Mouse (Mus musculus) neural tube, embryonic 11.5 days (tissue): ENCODE results near the gene Znrf3. TPM values are rescaled to one million over a fixed set of nuclear protein-coding genes. Genes with fewer than 3 reads are reported as not detected.

Experiments
- ATAC-seq: fragments of 200-750 bp; cut with Nextera tagmentation; 2 replicates; pipeline ENCODE4 v1.8.0; 2017; ENCODE audit warnings: moderate number of reproducible peaks, mild to moderate bottlenecking, moderate TSS enrichment, moderate library complexity; ENCODE audit not compliant: insufficient read depth, low FRiP score, low TSS enrichment
- DNase-seq: peaks from one replicate; pipeline ENCODE4 v3.0.0-alpha.2; 2015; ENCODE audit warnings: low spot score
- H3K27ac ChIP-seq: fragments of 300-500 bp; sonication (generic); 2 replicates; pipeline ENCODE4 v1.5.1; 2014; ENCODE audit warnings: low read depth, mild to moderate bottlenecking, low read length
- H3K27me3 ChIP-seq: fragments of 300-500 bp; sonication (generic); 2 replicates; pipeline ENCODE4 v1.6.1; 2014; ENCODE audit warnings: mild to moderate bottlenecking, low read length, mixed read lengths; ENCODE audit not compliant: control insufficient read depth, insufficient read depth
- H3K36me3 ChIP-seq: fragments of 300-500 bp; sonication (generic); 2 replicates; pipeline ENCODE4 v1.6.1; 2014; ENCODE audit warnings: mild to moderate bottlenecking, low read length, moderate library complexity, mixed read lengths; ENCODE audit not compliant: control insufficient read depth, insufficient read depth
- H3K4me1 ChIP-seq: fragments of 300-500 bp; sonication (generic); 2 replicates; pipeline ENCODE4 v1.6.1; 2014; ENCODE audit warnings: low read length, mixed read lengths; ENCODE audit not compliant: control insufficient read depth, insufficient read depth
- H3K4me2 ChIP-seq: fragments of 300-500 bp; sonication (generic); 2 replicates; pipeline ENCODE4 v1.6.1; 2014; ENCODE audit warnings: low read depth, mild to moderate bottlenecking, moderate library complexity
- H3K4me3 ChIP-seq: fragments of 300-500 bp; sonication (generic); 2 replicates; pipeline ENCODE4 v1.5.1; 2014; ENCODE audit warnings: low read depth, low read length
- H3K9ac ChIP-seq: fragments of 300-500 bp; sonication (generic); 2 replicates; pipeline ENCODE4 v1.6.1; 2014; ENCODE audit warnings: mild to moderate bottlenecking, low read length
- H3K9me3 ChIP-seq: fragments of 300-500 bp; sonication (generic); 2 replicates; pipeline ENCODE4 v1.6.1; 2016; ENCODE audit warnings: low read length; ENCODE audit not compliant: control insufficient read depth
- WGBS: fragments of 180-500 bp; shearing (Covaris S2); extraction: QIAGEN DNeasy Blood & Tissue Kit; methylation state at CpG from one replicate; pipeline ENCODE4 v1.1.7; 2014; 5-methylcytosine and 5-hydroxymethylcytosine counted together
- polyA plus RNA-seq: library from polyadenylated mRNA; unstranded; fragments of >200 nt; fragmentation: Nextera tagmentation; extraction: Ambion mirVana; gene quantifications from 2 replicates; pipeline ENCODE4 v1.2.1, GENCODE M21; 2014

Gene Znrf3
- polyA plus RNA-seq, 1 experiment from 2014 or later: 9.4 TPM

DNA sequence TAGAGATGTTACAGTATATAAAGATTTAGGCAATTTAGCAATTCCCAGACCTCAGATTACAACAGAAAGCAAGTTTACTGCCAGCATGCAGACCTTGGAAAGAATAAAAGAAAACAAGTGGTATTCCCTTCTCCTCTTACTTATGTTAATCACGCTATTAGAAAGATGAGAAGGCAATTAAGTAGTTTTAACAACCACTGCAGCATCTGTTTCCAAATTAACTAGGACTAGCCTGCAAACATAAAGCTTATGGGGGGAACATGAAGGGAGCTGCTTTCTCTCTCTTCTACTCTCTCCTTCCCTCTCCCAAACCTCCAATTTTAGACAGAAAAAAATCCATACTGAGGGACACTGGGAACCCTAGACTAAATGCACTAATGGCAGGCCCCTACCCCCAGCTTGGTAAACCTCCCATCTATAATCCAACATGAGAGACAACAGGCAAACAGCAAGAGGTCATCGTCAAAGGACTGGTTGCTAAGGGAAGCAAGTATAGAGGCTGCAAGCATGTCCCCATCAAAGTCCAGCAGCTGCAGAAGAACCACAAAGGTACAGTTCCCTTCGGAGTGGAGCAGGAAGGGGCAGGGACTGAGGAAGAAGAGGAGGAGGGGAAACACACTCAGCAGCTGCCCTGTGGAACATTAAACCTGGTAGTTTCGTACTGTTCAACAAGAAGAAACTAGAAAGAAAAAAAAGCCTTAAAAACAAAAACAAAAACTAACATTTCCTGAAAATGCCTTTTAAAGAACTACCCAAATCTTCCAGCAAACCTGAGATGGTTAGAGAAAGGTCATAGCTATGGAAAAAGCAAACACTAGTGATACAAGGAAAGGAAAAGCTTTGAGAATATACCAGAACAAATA lies 53.4 kb downstream of the Znrf3 start:
- peak; percentile 75 for ATAC-seq
- no peak overlapping the region for H3K4me3 ChIP-seq
- WGBS: 17% methylated on average over 4 of the region's 4 CpGs
- DNase-seq: peak; percentile 52
- H3K4me2 ChIP-seq: no peak overlapping the region
- no peaks in the 10 kb centered on the region for H3K9me3 ChIP-seq
- H3K4me1 ChIP-seq: peaks cover 7% of the 10 kb centered on the region; the same call in 1 of the 2 replicates
- no peaks in the 10 kb centered on the region for H3K36me3 ChIP-seq
- no peak overlapping the region for H3K9ac ChIP-seq
- peak overlapping the region; percentile 17; the same call in 1 of the 2 replicates for H3K27ac ChIP-seq
- H3K27me3 ChIP-seq: no peaks in the 10 kb centered on the region

DNA sequence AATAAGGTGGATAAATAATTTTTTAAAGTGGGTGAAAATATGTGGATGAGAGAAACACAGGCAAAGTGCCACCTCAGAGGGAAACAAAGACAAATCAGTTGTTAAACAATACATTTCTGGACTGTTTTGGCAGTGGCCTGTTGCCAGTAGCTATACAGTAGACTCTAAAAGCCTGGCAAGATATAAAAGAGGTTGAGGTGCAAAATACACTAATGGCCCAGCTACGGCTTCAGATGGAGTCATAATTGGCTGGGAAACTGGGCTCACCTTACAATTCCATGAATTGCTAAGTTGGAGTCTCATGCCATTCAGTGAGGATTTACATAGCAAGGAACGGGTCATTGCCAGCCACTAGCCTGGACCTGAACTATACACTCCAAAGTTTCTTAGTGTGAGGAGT lies 62.0 kb downstream of the Znrf3 start:
- no peaks in the 10 kb centered on the region for H3K27me3 ChIP-seq
- no peak overlapping the region for H3K4me2 ChIP-seq
- no peak overlapping the region for H3K4me3 ChIP-seq
- ATAC-seq (no peak), DNase-seq (no peak)
- no peak overlapping the region for H3K27ac ChIP-seq
- no peaks in the 10 kb centered on the region for H3K36me3 ChIP-seq
- WGBS: 84% methylated on average over 2 of the region's 2 CpGs
- no peak overlapping the region for H3K9ac ChIP-seq
- H3K9me3 ChIP-seq: no peaks in the 10 kb centered on the region
- H3K4me1 ChIP-seq: no peaks in the 10 kb centered on the region

DNA sequence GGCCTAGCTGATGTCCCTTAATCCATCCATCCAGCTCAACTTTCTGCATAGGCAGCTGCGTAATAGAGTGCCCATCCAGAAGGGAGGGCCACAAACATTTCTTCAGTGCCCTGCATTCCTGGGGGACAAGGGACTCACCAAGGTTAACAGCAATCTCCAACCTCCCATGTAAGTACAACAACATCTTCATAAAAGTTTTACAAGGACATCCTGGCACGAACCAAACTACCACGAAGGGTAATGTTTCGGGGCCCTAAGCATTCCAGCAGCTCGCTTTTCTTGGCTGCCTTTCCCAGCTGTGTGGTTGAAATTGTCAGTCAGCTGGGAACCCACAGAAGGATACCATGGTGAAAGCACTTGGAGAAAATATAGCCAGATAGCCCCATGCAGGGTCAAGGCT lies 63.4 kb downstream of the Znrf3 start:
- 89% methylated on average over 5 of the region's 5 CpGs for WGBS
- H3K9me3 ChIP-seq: no peaks in the 10 kb centered on the region
- DNase-seq: no peak

GRCm38 (mm10) chr11:5380275-5380674 lies 64.4 kb downstream of the Znrf3 start:
- 89% methylated on average over 3 of the region's 3 CpGs for WGBS
- Histone ChIP-seq H3K4me1 (no peaks in the 10 kb centered on the region), H3K9me3 (no peaks in the 10 kb centered on the region), H3K4me3 (no peak overlapping the region), H3K4me2 (no peak overlapping the region), H3K36me3 (no peaks in the 10 kb centered on the region), H3K27ac (no peak overlapping the region), H3K9ac (no peak overlapping the region), H3K27me3 (no peaks in the 10 kb centered on the region)
- ATAC-seq (no peak), DNase-seq (no peak)

More for the DNA sequence above, 63.4 kb downstream of the Znrf3 start:
- no peak for ATAC-seq
- no peaks in the 10 kb centered on the region for H3K36me3 ChIP-seq
- no peaks in the 10 kb centered on the region for H3K4me1 ChIP-seq
- H3K27ac ChIP-seq: no peak overlapping the region
- H3K9ac ChIP-seq: no peak overlapping the region
- H3K27me3 ChIP-seq: no peaks in the 10 kb centered on the region
- H3K4me3 ChIP-seq: no peak overlapping the region
- H3K4me2 ChIP-seq: no peak overlapping the region

DNA sequence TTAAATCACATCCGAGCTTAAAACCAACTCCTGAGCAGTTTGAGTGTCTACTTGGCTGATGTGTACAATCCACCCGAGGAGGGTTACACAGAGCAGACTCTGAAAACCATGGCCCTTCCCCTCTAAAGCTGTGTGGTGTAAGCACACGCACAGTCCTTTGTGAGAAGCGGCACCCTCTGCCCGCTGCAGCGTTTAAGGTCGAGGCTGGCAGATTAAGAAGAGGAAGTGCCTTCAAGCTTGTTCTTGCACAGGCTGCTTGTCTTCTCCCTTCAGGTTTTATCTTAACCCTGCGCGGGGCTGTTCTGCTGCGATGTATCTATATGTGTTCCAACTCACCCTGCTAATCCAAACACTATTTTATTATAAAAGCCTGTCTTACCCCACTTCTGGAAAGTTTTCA lies 75.5 kb downstream of the Znrf3 start:
- Histone ChIP-seq H3K4me3 (no peak overlapping the region), H3K4me2 (no peak overlapping the region), H3K9me3 (no peaks in the 10 kb centered on the region), H3K9ac (no peak overlapping the region), H3K36me3 (no peaks in the 10 kb centered on the region), H3K27me3 (no peaks in the 10 kb centered on the region), H3K4me1 (no peaks in the 10 kb centered on the region), H3K27ac (no peak overlapping the region)
- DNase-seq: no peak
- 85% methylated on average over 10 of the region's 10 CpGs for WGBS
- no peak for ATAC-seq

DNA sequence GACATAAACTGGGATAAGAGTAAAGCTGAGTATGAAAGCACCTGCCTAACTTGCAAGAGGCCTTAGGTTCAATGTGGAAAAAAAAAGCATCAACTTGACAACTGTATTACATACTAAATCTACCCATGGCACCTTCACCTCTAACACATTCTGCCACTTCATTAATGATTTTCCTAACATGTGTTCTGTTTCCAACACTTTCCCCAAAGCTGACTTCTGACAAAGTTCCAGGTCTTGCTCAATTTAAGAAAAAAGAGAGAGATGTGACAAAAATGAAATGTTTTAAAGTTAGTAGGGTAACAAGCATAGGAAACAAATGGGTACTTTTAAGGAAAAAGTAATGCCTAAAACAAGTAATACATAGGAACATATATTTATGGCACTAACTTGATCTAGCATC lies 76.2 kb downstream of the Znrf3 start:
- DNase-seq: no peak

GRCm38 (mm10) chr11:5355266-5355764 lies 89.3 kb downstream of the Znrf3 start:
- Histone ChIP-seq H3K4me2 (no peak overlapping the region), H3K27ac (no peak overlapping the region), H3K9ac (no peak overlapping the region), H3K4me1 (no peaks in the 10 kb centered on the region), H3K36me3 (no peaks in the 10 kb centered on the region), H3K27me3 (no peaks in the 10 kb centered on the region), H3K4me3 (no peak overlapping the region), H3K9me3 (no peaks in the 10 kb centered on the region)
- DNase-seq (no peak), ATAC-seq (no peak)
- 98% methylated on average over 2 of the region's 2 CpGs for WGBS

More for the DNA sequence above, 76.2 kb downstream of the Znrf3 start:
- Histone ChIP-seq H3K4me1 (no peaks in the 10 kb centered on the region), H3K4me2 (no peak overlapping the region), H3K36me3 (no peaks in the 10 kb centered on the region), H3K9me3 (no peaks in the 10 kb centered on the region), H3K27me3 (no peaks in the 10 kb centered on the region), H3K4me3 (no peak overlapping the region), H3K27ac (no peak overlapping the region), H3K9ac (no peak overlapping the region)
- no peak for ATAC-seq

GRCm38 (mm10) chr11:5354753-5355152 lies 89.9 kb downstream of the Znrf3 start:
- Histone ChIP-seq H3K4me1 (no peaks in the 10 kb centered on the region), H3K9me3 (no peaks in the 10 kb centered on the region), H3K4me3 (no peak overlapping the region), H3K4me2 (no peak overlapping the region), H3K27ac (no peak overlapping the region), H3K27me3 (no peaks in the 10 kb centered on the region), H3K36me3 (no peaks in the 10 kb centered on the region), H3K9ac (no peak overlapping the region)
- WGBS: 93% methylated on average over 1 of the region's 1 CpGs
- DNase-seq (no peak), ATAC-seq (no peak)

- Histone ChIP-seq H3K4me3 (no peak overlapping the region), H3K36me3 (no peaks in the 10 kb centered on the region)
- ATAC-seq: no peak
Measured at GRCm38 (mm10) chr11:5353032-5353431, 91.6 kb downstream of the Znrf3 start.

More at GRCm38 (mm10) chr11:5353032-5353431, 91.6 kb downstream of the Znrf3 start:
- no peaks in the 10 kb centered on the region for H3K9me3 ChIP-seq
- H3K27me3 ChIP-seq: no peaks in the 10 kb centered on the region
- no peak overlapping the region for H3K4me2 ChIP-seq
- H3K27ac ChIP-seq: no peak overlapping the region
- H3K9ac ChIP-seq: no peak overlapping the region
- no peaks in the 10 kb centered on the region for H3K4me1 ChIP-seq
- DNase-seq: no peak
